Comparison of ENCODE assay signal across 25 mouse cellular contexts in the genomic region with DNA sequence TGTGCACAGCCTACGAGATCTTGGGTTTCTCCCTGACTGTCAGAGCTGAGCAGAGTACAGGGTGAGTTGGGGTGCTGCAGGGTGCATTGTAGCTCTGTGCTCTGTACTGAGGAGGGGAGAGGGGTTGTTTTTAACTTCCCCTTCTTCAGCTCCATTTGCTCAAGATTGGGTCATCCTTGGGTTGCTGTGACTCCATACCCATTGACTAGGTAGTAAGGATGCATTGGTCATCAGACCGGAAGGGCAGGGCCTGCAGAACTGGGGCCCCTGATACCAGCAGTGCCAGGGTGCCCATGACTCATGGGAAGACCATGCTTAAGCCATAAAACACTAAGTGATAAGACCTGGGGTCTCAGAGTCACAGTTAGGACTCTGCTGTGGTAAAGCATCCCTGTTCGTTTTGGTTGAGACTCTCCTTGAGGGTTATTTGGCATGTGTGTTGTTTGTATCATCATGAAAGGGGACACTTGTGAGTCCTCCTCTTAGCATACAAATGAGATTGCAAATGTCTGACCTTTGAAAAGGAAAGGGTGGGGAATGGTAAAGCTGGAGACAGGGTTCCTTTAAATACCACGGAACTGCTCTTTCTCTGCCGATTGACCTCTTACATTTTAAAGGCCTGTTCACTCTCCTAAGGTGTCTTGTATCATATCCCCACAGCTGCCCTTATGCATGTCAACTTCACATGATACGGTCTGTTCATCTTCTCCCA. TPM values are rescaled to one million over a fixed set of nuclear protein-coding genes. Genes with fewer than 3 reads are reported as not detected.
DNase-seq lines count a peak whose midpoint lies in the region; ATAC-seq and TF ChIP-seq lines count a peak whose summit lies in the region.
"Had no signal": no experiment of that assay in that cellular context is flagged by ENCODE, and none has a peak within 500 bp of the region (broad histone marks: within the 10 kb centered on the region; RNA-seq: fewer than 3 reads in every experiment).

No protein-coding gene starts in this region.

- H3K9me3 ChIP-seq in ES-E14 (ENCODE audit: control insufficient read depth, insufficient read depth, low read depth, low read length): no peaks in the 10 kb centered on the region
- H3K9me3 ChIP-seq in forebrain, embryonic 12.5 days: no peaks in the 10 kb centered on the region
- H3K9me3 ChIP-seq: heart, embryonic 12.5 days; lung, embryonic 15.5 days; neural tube, embryonic 15.5 days had no signal

- no peak for DNase-seq in layer of hippocampus, adult 2 months (ENCODE audit: low spot score in 2 of 2)
- DNase-seq in layer of hippocampus, postnatal 14 days (ENCODE audit: low spot score in 2 of 2): no peak
- no peak for DNase-seq in ES-E14 (ENCODE audit: low read depth, low spot score)
- no peak for DNase-seq in right cerebral cortex, postnatal 4 days
- DNase-seq in thymus, adult 2 months: no peak
- DNase-seq: adrenal gland, adult 8-10 months; cerebellum, adult 9-10 months; gastrocnemius, postnatal 10 days; heart, adult 18-20 months; heart, postnatal 10 days; kidney, postnatal 10 days; lung, postnatal 36 days; thymus, postnatal 14 days had no signal

- H3K4me1 ChIP-seq in ES-E14 (ENCODE audit: control insufficient read depth in 2 of 2, insufficient read depth in 2 of 2, low read length in 2 of 2, poor library complexity in 1 of 2): peaks cover 4 to 38% of the 10 kb centered on the region in 2 experiments; a peak in 3 of 4 replicates
- no peaks in the 10 kb centered on the region for H3K4me1 ChIP-seq in thymus, adult 2 months (replicated peaks; ENCODE audit: control insufficient read depth, insufficient read depth, low read length)
- peaks cover 27% of the 10 kb centered on the region for H3K4me1 ChIP-seq in forebrain, embryonic 12.5 days

- no peak overlapping the region for H3K9ac ChIP-seq in ES-E14 (ENCODE audit: insufficient read depth, low read depth, low read length, poor library complexity, severe bottlenecking)
- no peak overlapping the region for H3K9ac ChIP-seq in forebrain, embryonic 12.5 days
- H3K9ac ChIP-seq: heart, embryonic 12.5 days; liver, embryonic 14.5 days; lung, embryonic 15.5 days; neural tube, embryonic 15.5 days had no signal

- ATAC-seq in megakaryocyte, adult 5-6 weeks (ENCODE audit: poor library complexity, severe bottlenecking): peak; percentile 96
- no peak for ATAC-seq in forebrain, embryonic 12.5 days (ENCODE audit: low FRiP score)
- ATAC-seq: activated CD4-positive, CD25-positive, alpha-beta regulatory T cell, adult 4 months; forebrain, embryonic 14.5 days; intestine, postnatal 0 days; midbrain, embryonic 16.5 days; Patski had no signal

- no peak overlapping the region for H3K4me3 ChIP-seq in layer of hippocampus, adult 2 months
- peak overlapping the region in 1 of 2 experiments; percentile 6; a peak in 1 of 4 replicates for H3K4me3 ChIP-seq in ES-E14 (ENCODE audit: insufficient read depth in 1 of 2, low read depth in 1 of 2, low read length in 2 of 2, poor library complexity in 1 of 2, severe bottlenecking in 1 of 2)
- no peak overlapping the region for H3K4me3 ChIP-seq in thymus, adult 2 months (ENCODE audit: control insufficient read depth, insufficient read depth, low read length)
- no peak overlapping the region for H3K4me3 ChIP-seq in forebrain, embryonic 12.5 days (replicated peaks)
- H3K4me3 ChIP-seq: heart, embryonic 12.5 days; lung, embryonic 15.5 days; neural tube, embryonic 15.5 days had no signal

- TF ChIP-seq POLR2A in thymus, adult 2 months (IDR thresholded peaks at IDR 0.05; ENCODE audit: control insufficient read depth, extremely low read depth, insufficient read depth, low read length, poor library complexity): no peak

- H3K4me2 ChIP-seq in forebrain, embryonic 12.5 days: no peak overlapping the region
- H3K4me2 ChIP-seq: heart, embryonic 12.5 days; lung, embryonic 15.5 days; neural tube, embryonic 15.5 days had no signal

- WGBS in thymus, adult 2 months: 96% methylated on average over 6 of the region's 6 CpGs
- 72% methylated on average over 6 of the region's 6 CpGs for WGBS in forebrain, embryonic 12.5 days

- no peak for TF ChIP-seq CTCF in layer of hippocampus, adult 2 months (conservative IDR thresholded peaks at IDR 0.05)
- TF ChIP-seq CTCF in thymus, adult 2 months (IDR thresholded peaks at IDR 0.05; ENCODE audit: borderline replicate concordance, control insufficient read depth, extremely low read depth, insufficient read depth, low read length, poor library complexity): no peak

- peak overlapping the region; percentile 74 for H3K27ac ChIP-seq in layer of hippocampus, adult 2 months
- H3K27ac ChIP-seq in ES-E14 (ENCODE audit: insufficient read depth, low read depth, low read length, poor library complexity, severe bottlenecking): peak overlapping the region; percentile 65
- H3K27ac ChIP-seq in thymus, adult 2 months (ENCODE audit: control insufficient read depth, insufficient read depth, low read length): no peak overlapping the region
- no peak overlapping the region for H3K27ac ChIP-seq in forebrain, embryonic 12.5 days
- H3K27ac ChIP-seq: liver, embryonic 14.5 days; lung, embryonic 15.5 days; neural tube, embryonic 15.5 days had no signal

- in situ Hi-C loops in ES-E14 (cut with MboI; ENCODE audit: low sequenced_read_pairs in 2 of 2, unreplicated experiment in 2 of 2): no loop called here

- no peaks in the 10 kb centered on the region for H3K27me3 ChIP-seq in thymus, adult 2 months (ENCODE audit: control insufficient read depth, insufficient read depth, low read length)
- no peaks in the 10 kb centered on the region for H3K27me3 ChIP-seq in forebrain, embryonic 12.5 days
- H3K27me3 ChIP-seq: heart, embryonic 12.5 days; lung, embryonic 15.5 days; neural tube, embryonic 15.5 days; Patski had no signal

- H3K36me3 ChIP-seq in ES-E14 (ENCODE audit: control insufficient read depth, insufficient read depth, low read length, poor library complexity, severe bottlenecking): no peaks in the 10 kb centered on the region; the same call in 1 of the 2 replicates
- no peaks in the 10 kb centered on the region for H3K36me3 ChIP-seq in thymus, adult 2 months (ENCODE audit: control insufficient read depth, insufficient read depth, low read length)
- no peaks in the 10 kb centered on the region for H3K36me3 ChIP-seq in forebrain, embryonic 12.5 days (replicated peaks)
- H3K36me3 ChIP-seq: G1E; heart, embryonic 12.5 days; lung, embryonic 15.5 days; neural tube, embryonic 15.5 days had no signal

TF ChIP-seq in ES-E14, 5 proteins besides CTCF, POLR2A, EP300 and RAD21:
- TF ChIP-seq MAFK (IDR thresholded peaks at IDR 0.05; ENCODE audit: insufficient read depth, low read depth, low read length): no peak
- no peak for TF ChIP-seq ZNF384 (IDR thresholded peaks at IDR 0.05; ENCODE audit: low read depth, low read length)
- TF ChIP-seq HCFC1 (IDR thresholded peaks at IDR 0.05; ENCODE audit: borderline replicate concordance, insufficient read depth, low read length): no peak
- TF ChIP-seq ZC3H11A (IDR thresholded peaks at IDR 0.05; ENCODE audit: borderline replicate concordance, low read depth, low read length): no peak
- TF ChIP-seq CHD2 (IDR thresholded peaks at IDR 0.05; ENCODE audit: low read depth, low read length): no peak

RNA-seq across cellular contexts. Expression of gene Rps6ka2, which starts 36.7 kb away (rescaled TPM):
- 10 to 100 TPM; 34.4 to 34.6 TPM for total RNA-seq in layer of hippocampus, adult 2 months (2021)
- 10 to 100 TPM; 29.2 to 30.0 TPM for total RNA-seq in layer of hippocampus, postnatal 14 days (2021)
- 16.2 and 19.9 TPM in 2 replicates for total RNA-seq in ES-E14 (2012; rRNA removed)
- total RNA-seq in megakaryocyte, adult 5-6 weeks (2015): 5.6 and 6.7 TPM in 2 replicates
- 5.5 and 6.5 TPM in 2 replicates for total RNA-seq in megakaryocyte, adult 5-6 weeks (2017)
- 7.4 and 8.8 TPM in 2 replicates for polyA plus RNA-seq in thymus, adult 2 months (2012; rRNA removed)
- 23.6 and 27.2 TPM in 2 replicates for polyA plus RNA-seq in forebrain, embryonic 12.5 days (2016; fragmentation: Nextera tagmentation; extraction: Ambion mirVana)
- polyA plus RNA-seq: G1E had no signal

Comparison
In these comparisons a context has a peak if more than half of its experiments do, and no peak if none do; other contexts are left out.
1. H3K27ac ChIP-seq: peak in layer of hippocampus, adult 2 months (single experiment) and ES-E14 (single experiment); none in thymus, adult 2 months (single experiment) and forebrain, embryonic 12.5 days (single experiment).